Mouse (Mus musculus) spleen, adult 2 months (tissue): ENCODE measurements around the gene 4930524B15Rik. TPM values are rescaled to one million over a fixed set of nuclear protein-coding genes. Genes with fewer than 3 reads are reported as not detected.

Experiments
- DNase-seq, 2 experiments: peaks; one replicate each; pipeline versions ENCODE4 v3.0.0 to v3.0.0-alpha.2; 2012 to 2021; ENCODE audit warnings: low spot score in 2 of 2, low read depth in 1 of 2
- H3K27ac ChIP-seq: fragments of 200-500 bp; 2 replicates; pipeline ENCODE4 v1.5.1; 2012; ENCODE audit warnings: low read length, inconsistent platforms; ENCODE audit not compliant: insufficient read depth
- H3K27me3 ChIP-seq: fragments of 200-500 bp; 2 replicates; pipeline ENCODE4 v1.6.1; 2012; ENCODE audit warnings: mild to moderate bottlenecking, moderate library complexity, low read length, inconsistent platforms; ENCODE audit not compliant: control insufficient read depth, insufficient read depth
- H3K36me3 ChIP-seq: fragments of 200-500 bp; 2 replicates; pipeline ENCODE4 v1.6.1; 2012; ENCODE audit warnings: mild to moderate bottlenecking, low read length, inconsistent platforms; ENCODE audit not compliant: control insufficient read depth, insufficient read depth
- H3K4me1 ChIP-seq: fragments of 200-500 bp; 2 replicates; pipeline ENCODE4 v1.6.1; 2011; ENCODE audit warnings: inconsistent platforms; ENCODE audit not compliant: control insufficient read depth, insufficient read depth, insufficient read length
- H3K4me3 ChIP-seq: fragments of 200-500 bp; 2 replicates; pipeline ENCODE4 v1.5.1; 2011; ENCODE audit warnings: mild to moderate bottlenecking, inconsistent platforms; ENCODE audit not compliant: insufficient read depth, insufficient read length; ENCODE audit errors: extremely low read depth
- CTCF ChIP-seq: fragments of 200-500 bp; IDR thresholded peaks from 2 replicates; pipeline ENCODE4 v1.5.1; 2011; ENCODE audit warnings: mild to moderate bottlenecking, inconsistent platforms; ENCODE audit not compliant: insufficient read depth, insufficient read length, insufficient replicate concordance; ENCODE audit errors: extremely low read depth
- POLR2A ChIP-seq: fragments of 200-500 bp; IDR thresholded peaks from 2 replicates; pipeline ENCODE4 v1.6.1; 2011; ENCODE audit warnings: low read depth, low read length, inconsistent platforms
- WGBS: fragments of 180-500 bp; shearing (Covaris S2); methylation state at CpG from one replicate; pipeline ENCODE4 v1.1.7; 2018; 5-methylcytosine and 5-hydroxymethylcytosine counted together
- polyA plus RNA-seq: library from polyadenylated mRNA; depleted of rRNA; stranded (reverse); fragments of >200 nt; gene quantifications from 2 replicates; pipeline ENCODE4 v1.2.3, GENCODE M21; 2012; rRNA removed

Gene 4930524B15Rik
- polyA plus RNA-seq, 1 experiment = not detected

DNA sequence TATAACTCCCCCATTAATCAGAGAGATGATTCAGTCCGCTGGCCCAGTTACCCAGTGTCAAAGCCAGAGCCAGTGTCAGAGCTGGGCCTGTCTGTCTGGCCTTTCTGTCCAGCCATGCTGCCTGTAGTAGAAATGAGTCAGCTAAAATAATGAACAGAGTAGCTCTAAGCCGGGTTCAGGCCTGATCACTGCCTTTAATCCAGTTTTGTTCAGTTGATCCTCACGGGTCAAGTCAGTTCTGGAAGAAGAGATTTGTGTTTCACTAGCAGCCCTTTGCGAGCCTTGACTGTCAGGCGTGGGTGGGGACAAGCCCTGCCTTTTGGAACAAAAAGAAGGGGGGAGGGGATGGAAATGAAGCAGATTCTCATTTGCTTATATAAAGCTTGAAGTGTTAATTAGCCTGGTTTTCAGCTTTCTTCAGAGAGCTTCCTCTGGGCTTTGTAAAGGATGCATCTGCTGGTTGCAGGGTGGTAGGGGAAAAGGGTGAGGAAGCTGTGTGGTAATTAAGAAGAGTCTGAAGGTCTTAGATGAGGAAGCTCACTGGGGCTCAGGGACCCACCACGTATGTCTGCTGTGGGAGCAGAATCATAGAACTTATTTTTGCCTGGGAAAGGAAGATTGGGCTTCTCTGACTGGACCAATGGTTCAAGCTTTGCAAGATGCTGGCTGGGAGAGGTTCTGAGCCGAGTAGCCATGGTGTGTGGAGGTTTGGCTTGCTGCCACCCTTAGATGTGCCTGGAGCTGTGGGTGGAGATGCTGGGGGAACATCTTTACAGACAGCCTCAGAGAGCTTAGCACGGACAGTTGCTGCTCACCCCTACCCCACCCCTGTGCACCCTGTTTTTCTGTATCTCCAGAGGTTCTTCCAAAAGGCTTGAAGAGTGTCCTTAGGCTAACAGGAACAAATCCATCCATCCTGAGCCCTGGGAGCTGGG, 54.9 kb downstream of the 4930524B15Rik start:
- Histone ChIP-seq H3K36me3 (no peaks in the 10 kb centered on the region), H3K27ac (peak overlapping the region; percentile 47; the same call in 1 of the 2 replicates), H3K4me3 (no peak overlapping the region), H3K27me3 (no peaks in the 10 kb centered on the region), H3K4me1 (peaks cover 12% of the 10 kb centered on the region)
- no peak for DNase-seq
- WGBS = 11% methylated on average over 8 of the region's 8 CpGs
- no peak for TF ChIP-seq POLR2A
- TF ChIP-seq CTCF = no peak

- Histone ChIP-seq H3K27ac (no peak overlapping the region), H3K4me3 (no peak overlapping the region), H3K27me3 (no peaks in the 10 kb centered on the region), H3K4me1 (peaks cover 8% of the 10 kb centered on the region), H3K36me3 (no peaks in the 10 kb centered on the region)
- 92% methylated on average over 5 of the region's 5 CpGs for WGBS
- no peak for DNase-seq
- no peak for TF ChIP-seq POLR2A
- no peak for TF ChIP-seq CTCF
These were observed 61.2 kb downstream of the 4930524B15Rik start for GRCm38 (mm10) chr11:32026634-32027033.

DNA sequence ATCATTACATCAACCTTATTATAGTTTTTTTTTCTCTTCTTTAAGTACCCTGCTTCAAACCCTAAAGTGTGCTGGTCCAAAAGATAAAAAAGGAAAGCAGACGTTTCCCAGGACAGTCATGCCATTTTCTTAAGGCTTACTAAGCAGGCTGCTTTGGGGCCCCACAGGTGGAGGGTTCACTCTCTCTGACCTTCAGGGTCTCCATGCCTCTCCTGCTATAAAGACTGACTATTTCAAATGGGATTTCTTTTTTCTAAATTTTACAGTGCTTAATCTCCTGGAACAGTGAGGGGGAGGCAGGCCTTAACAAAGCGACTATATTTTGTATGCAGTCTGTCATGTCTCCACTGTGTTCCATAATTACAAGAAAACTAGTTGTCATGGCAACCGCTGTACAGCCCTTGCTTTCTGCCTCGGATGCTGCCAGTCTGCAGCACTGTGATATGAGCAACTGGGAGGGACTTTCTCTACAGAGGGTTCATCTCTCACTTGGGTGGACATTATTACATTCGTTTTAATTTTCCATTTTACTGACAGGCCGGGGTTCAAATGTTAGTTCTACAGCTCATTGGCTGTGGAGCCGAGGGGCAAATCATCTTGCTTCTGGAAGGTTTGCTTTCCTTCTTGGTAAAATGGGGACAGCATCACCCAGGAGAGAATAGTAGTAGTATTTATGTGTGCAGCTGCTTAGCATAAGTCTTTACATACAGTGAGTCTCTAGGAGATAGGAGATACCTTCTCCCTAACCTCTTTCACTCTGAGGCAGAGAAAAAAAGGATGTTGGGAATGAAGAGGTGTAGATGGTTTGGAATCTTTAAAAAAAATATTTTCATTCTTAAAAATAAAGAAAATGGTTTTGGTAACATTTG, 62.3 kb downstream of the 4930524B15Rik start:
- no peaks in the 10 kb centered on the region for H3K36me3 ChIP-seq
- DNase-seq = no peak
- H3K27ac ChIP-seq = no peak overlapping the region
- WGBS = 72% methylated on average over 7 of the region's 7 CpGs
- peaks cover 4% of the 10 kb centered on the region; the same call in 1 of the 2 replicates for H3K4me1 ChIP-seq
- TF ChIP-seq POLR2A (no peak), CTCF (no peak)
- no peaks in the 10 kb centered on the region for H3K27me3 ChIP-seq
- H3K4me3 ChIP-seq = no peak overlapping the region

DNA sequence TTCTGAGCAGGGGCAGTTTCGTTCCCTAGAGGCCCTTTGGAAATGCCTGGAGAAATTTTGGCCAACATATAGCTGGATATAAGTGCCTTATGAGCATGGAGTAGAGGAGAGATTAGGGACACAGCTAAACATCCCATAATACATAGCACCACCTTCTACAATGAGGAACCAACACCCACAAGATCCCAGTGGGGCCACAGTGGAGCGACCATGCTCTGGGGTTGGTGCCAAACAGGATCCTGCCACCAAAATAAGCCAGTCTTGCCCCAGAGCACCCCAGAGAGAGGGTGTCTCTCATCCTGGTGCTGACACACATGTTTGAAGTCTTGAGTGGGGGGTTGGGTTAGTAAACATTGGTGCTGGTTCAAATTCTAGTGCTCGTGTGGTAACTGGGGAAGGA, 63.2 kb downstream of the 4930524B15Rik start:
- 42% methylated on average over 3 of the region's 3 CpGs for WGBS
- no peak for DNase-seq
- TF ChIP-seq POLR2A (no peak), CTCF (no peak)

More for the DNA sequence above, 63.2 kb downstream of the 4930524B15Rik start:
- Histone ChIP-seq H3K4me1 (peaks cover 4% of the 10 kb centered on the region; the same call in 1 of the 2 replicates), H3K36me3 (no peaks in the 10 kb centered on the region), H3K27ac (no peak overlapping the region), H3K27me3 (no peaks in the 10 kb centered on the region), H3K4me3 (no peak overlapping the region)

Other genes with a start within 250 kb of the 4930524B15Rik start
- 8.5 and 10.4 TPM in 2 replicates for gene Cpeb4, start 93.4 kb upstream of the 4930524B15Rik start, polyA plus RNA-seq
- 14.6 and 18.6 TPM in 2 replicates for gene Nsg2, start 34.9 kb downstream of the 4930524B15Rik start, polyA plus RNA-seq
- gene Il9r, start 234.7 kb downstream of the 4930524B15Rik start, polyA plus RNA-seq = 27.6 and 36.0 TPM in 2 replicates
- 29.7 and 32.5 TPM in 2 replicates for gene Snrnp25, start 239.8 kb downstream of the 4930524B15Rik start, polyA plus RNA-seq